Mouse (Mus musculus): Measurements from ENCODE around the gene Eif4a3. TPM values are rescaled to one million over a fixed set of nuclear protein-coding genes. Genes with fewer than 3 reads are reported as not detected.

Gene Eif4a3
- 306 and 335 TPM in 2 replicates for polyA plus RNA-seq (2015; fragmentation: Nextera tagmentation; extraction: Ambion mirVana)

GRCm38 (mm10) chr11:119299391-119300245 lies at the start of gene Eif4a3:
TSS of gene Eif4a3 (minus strand) at chr11:119300089.
- Histone ChIP-seq H3K4me1 (ENCODE audit: control insufficient read depth, insufficient read depth, low read length) (peaks cover 14% of the 10 kb centered on the region), H3K36me3 (ENCODE audit: control insufficient read depth, insufficient read depth, low read length) (peaks cover 15% of the 10 kb centered on the region), H3K9me3 (ENCODE audit: control insufficient read depth, low read length) (no peaks in the 10 kb centered on the region), H3K27me3 (replicated peaks; ENCODE audit: control insufficient read depth, insufficient read depth, low read length) (no peaks in the 10 kb centered on the region), H3K4me3 (ENCODE audit: low read length) (peak within 1 kb of the TSS; percentile 92), H3K27ac (ENCODE audit: low read length) (peak within 1 kb of the TSS; percentile 82), H3K9ac (ENCODE audit: low read depth, low read length) (peak within 1 kb of the TSS; percentile 97), H3K4me2 (ENCODE audit: low read depth, low read length) (peak within 1 kb of the TSS; percentile 87)
- ATAC-seq = peak; percentile 96
- WGBS = under 1% methylated on average over 88 of the region's 89 CpGs

GRCm38 (mm10) chr11:119347125-119347524 lies 47.2 kb upstream of the Eif4a3 start:
- WGBS = 86% methylated on average over 4 of the region's 4 CpGs
- no peaks in the 10 kb centered on the region for H3K36me3 ChIP-seq (ENCODE audit: control insufficient read depth, insufficient read depth, low read length)

GRCm38 (mm10) chr11:119344865-119345264 lies 45.0 kb upstream of the Eif4a3 start:
- H3K4me2 ChIP-seq (ENCODE audit: low read depth, low read length) = no peak overlapping the region
- no peak overlapping the region for H3K9ac ChIP-seq (ENCODE audit: low read depth, low read length)
- H3K36me3 ChIP-seq (ENCODE audit: control insufficient read depth, insufficient read depth, low read length) = no peaks in the 10 kb centered on the region
- H3K4me1 ChIP-seq (ENCODE audit: control insufficient read depth, insufficient read depth, low read length) = no peaks in the 10 kb centered on the region
- H3K27ac ChIP-seq (ENCODE audit: low read length) = no peak overlapping the region
- H3K4me3 ChIP-seq (ENCODE audit: low read length) = no peak overlapping the region
- no peaks in the 10 kb centered on the region for H3K27me3 ChIP-seq (replicated peaks; ENCODE audit: control insufficient read depth, insufficient read depth, low read length)
- 66% methylated on average over 6 of the region's 6 CpGs for WGBS
- no peak for ATAC-seq
- H3K9me3 ChIP-seq (ENCODE audit: control insufficient read depth, low read length) = no peaks in the 10 kb centered on the region

More at GRCm38 (mm10) chr11:119347125-119347524, 47.2 kb upstream of the Eif4a3 start:
- Histone ChIP-seq H3K4me2 (ENCODE audit: low read depth, low read length) (no peak overlapping the region), H3K4me1 (ENCODE audit: control insufficient read depth, insufficient read depth, low read length) (no peaks in the 10 kb centered on the region), H3K27me3 (replicated peaks; ENCODE audit: control insufficient read depth, insufficient read depth, low read length) (no peaks in the 10 kb centered on the region), H3K9me3 (ENCODE audit: control insufficient read depth, low read length) (no peaks in the 10 kb centered on the region), H3K9ac (ENCODE audit: low read depth, low read length) (no peak overlapping the region), H3K27ac (ENCODE audit: low read length) (no peak overlapping the region), H3K4me3 (ENCODE audit: low read length) (no peak overlapping the region)
- ATAC-seq = no peak

GRCm38 (mm10) chr11:119344178-119344577 lies 44.3 kb upstream of the Eif4a3 start:
- Histone ChIP-seq H3K9me3 (ENCODE audit: control insufficient read depth, low read length) (no peaks in the 10 kb centered on the region), H3K4me2 (ENCODE audit: low read depth, low read length) (no peak overlapping the region), H3K27me3 (replicated peaks; ENCODE audit: control insufficient read depth, insufficient read depth, low read length) (no peaks in the 10 kb centered on the region), H3K36me3 (ENCODE audit: control insufficient read depth, insufficient read depth, low read length) (no peaks in the 10 kb centered on the region), H3K4me1 (ENCODE audit: control insufficient read depth, insufficient read depth, low read length) (no peaks in the 10 kb centered on the region), H3K9ac (ENCODE audit: low read depth, low read length) (no peak overlapping the region), H3K4me3 (ENCODE audit: low read length) (no peak overlapping the region), H3K27ac (ENCODE audit: low read length) (no peak overlapping the region)
- 85% methylated on average over 8 of the region's 8 CpGs for WGBS
- no peak for ATAC-seq

- peak; percentile 63; the same call in 1 of the 2 replicates for ATAC-seq
- Histone ChIP-seq H3K4me3 (ENCODE audit: low read length) (no peak overlapping the region), H3K27me3 (replicated peaks; ENCODE audit: control insufficient read depth, insufficient read depth, low read length) (no peaks in the 10 kb centered on the region), H3K4me2 (ENCODE audit: low read depth, low read length) (no peak overlapping the region), H3K27ac (ENCODE audit: low read length) (no peak overlapping the region), H3K9me3 (ENCODE audit: control insufficient read depth, low read length) (no peaks in the 10 kb centered on the region), H3K4me1 (ENCODE audit: control insufficient read depth, insufficient read depth, low read length) (no peaks in the 10 kb centered on the region), H3K9ac (ENCODE audit: low read depth, low read length) (no peak overlapping the region), H3K36me3 (ENCODE audit: control insufficient read depth, insufficient read depth, low read length) (no peaks in the 10 kb centered on the region)
- WGBS = 4% methylated on average over 5 of the region's 5 CpGs
These were observed 39.7 kb upstream of the Eif4a3 start for GRCm38 (mm10) chr11:119339637-119340036.

- H3K27me3 ChIP-seq (replicated peaks; ENCODE audit: control insufficient read depth, insufficient read depth, low read length) = no peaks in the 10 kb centered on the region
- H3K36me3 ChIP-seq (ENCODE audit: control insufficient read depth, insufficient read depth, low read length) = no peaks in the 10 kb centered on the region
- H3K4me3 ChIP-seq (ENCODE audit: low read length) = no peak overlapping the region
- no peaks in the 10 kb centered on the region for H3K9me3 ChIP-seq (ENCODE audit: control insufficient read depth, low read length)
- no peak overlapping the region for H3K9ac ChIP-seq (ENCODE audit: low read depth, low read length)
- no peak overlapping the region for H3K4me2 ChIP-seq (ENCODE audit: low read depth, low read length)
- H3K27ac ChIP-seq (ENCODE audit: low read length) = no peak overlapping the region
- 55% methylated on average over 5 of the region's 5 CpGs for WGBS
- no peaks in the 10 kb centered on the region for H3K4me1 ChIP-seq (ENCODE audit: control insufficient read depth, insufficient read depth, low read length)
- no peak for ATAC-seq
These were observed 39.3 kb upstream of the Eif4a3 start for GRCm38 (mm10) chr11:119339179-119339578.

GRCm38 (mm10) chr11:119338271-119339059 lies 38.6 kb upstream of the Eif4a3 start:
- H3K27me3 ChIP-seq (replicated peaks; ENCODE audit: control insufficient read depth, insufficient read depth, low read length) = no peaks in the 10 kb centered on the region

GRCm38 (mm10) chr11:119331970-119332369 lies 32.1 kb upstream of the Eif4a3 start:
- Histone ChIP-seq H3K9me3 (ENCODE audit: control insufficient read depth, low read length) (no peaks in the 10 kb centered on the region), H3K4me1 (ENCODE audit: control insufficient read depth, insufficient read depth, low read length) (no peaks in the 10 kb centered on the region), H3K4me2 (ENCODE audit: low read depth, low read length) (no peak overlapping the region), H3K27ac (ENCODE audit: low read length) (no peak overlapping the region), H3K4me3 (ENCODE audit: low read length) (no peak overlapping the region), H3K36me3 (ENCODE audit: control insufficient read depth, insufficient read depth, low read length) (no peaks in the 10 kb centered on the region), H3K9ac (ENCODE audit: low read depth, low read length) (no peak overlapping the region), H3K27me3 (replicated peaks; ENCODE audit: control insufficient read depth, insufficient read depth, low read length) (no peaks in the 10 kb centered on the region)
- WGBS = 43% methylated on average over 3 of the region's 3 CpGs
- no peak for ATAC-seq

More at GRCm38 (mm10) chr11:119338271-119339059, 38.6 kb upstream of the Eif4a3 start:
- no peak overlapping the region for H3K9ac ChIP-seq (ENCODE audit: low read depth, low read length)
- no peak overlapping the region for H3K4me2 ChIP-seq (ENCODE audit: low read depth, low read length)
- H3K9me3 ChIP-seq (ENCODE audit: control insufficient read depth, low read length) = no peaks in the 10 kb centered on the region
- no peaks in the 10 kb centered on the region for H3K36me3 ChIP-seq (ENCODE audit: control insufficient read depth, insufficient read depth, low read length)
- no peak overlapping the region for H3K27ac ChIP-seq (ENCODE audit: low read length)
- ATAC-seq = peak; percentile 21
- no peaks in the 10 kb centered on the region for H3K4me1 ChIP-seq (ENCODE audit: control insufficient read depth, insufficient read depth, low read length)
- 81% methylated on average over 10 of the region's 10 CpGs for WGBS
- no peak overlapping the region for H3K4me3 ChIP-seq (ENCODE audit: low read length)

GRCm38 (mm10) chr11:119330592-119330991 lies 30.7 kb upstream of the Eif4a3 start:
- 60% methylated on average over 4 of the region's 4 CpGs for WGBS
- H3K4me2 ChIP-seq (ENCODE audit: low read depth, low read length) = no peak overlapping the region

More at GRCm38 (mm10) chr11:119330592-119330991, 30.7 kb upstream of the Eif4a3 start:
- no peak for ATAC-seq
- no peak overlapping the region for H3K27ac ChIP-seq (ENCODE audit: low read length)
- no peak overlapping the region for H3K9ac ChIP-seq (ENCODE audit: low read depth, low read length)
- no peaks in the 10 kb centered on the region for H3K4me1 ChIP-seq (ENCODE audit: control insufficient read depth, insufficient read depth, low read length)
- no peak overlapping the region for H3K4me3 ChIP-seq (ENCODE audit: low read length)
- H3K9me3 ChIP-seq (ENCODE audit: control insufficient read depth, low read length) = no peaks in the 10 kb centered on the region
- no peaks in the 10 kb centered on the region for H3K27me3 ChIP-seq (replicated peaks; ENCODE audit: control insufficient read depth, insufficient read depth, low read length)
- no peaks in the 10 kb centered on the region for H3K36me3 ChIP-seq (ENCODE audit: control insufficient read depth, insufficient read depth, low read length)

All from intestine, embryonic 16.5 days (tissue).